Mouse (Mus musculus) cerebellum, adult (tissue): ENCODE data around the gene Oas1f.
"Not testable (repeated sequence)": the region's sequence is repeated elsewhere in the genome, so short reads cannot be mapped to it uniquely, and the experiment has no call there.

Experiments used
- ATAC-seq: cut with Nextera tagmentation; 2 replicates; pipeline ENCODE4 v1.9.2; 2017; ENCODE audit warnings: mild to moderate bottlenecking, moderate library complexity, mixed read lengths; ENCODE audit not compliant: insufficient number of reproducible peaks, low FRiP score, low TSS enrichment

Oas1f gene

DNA sequence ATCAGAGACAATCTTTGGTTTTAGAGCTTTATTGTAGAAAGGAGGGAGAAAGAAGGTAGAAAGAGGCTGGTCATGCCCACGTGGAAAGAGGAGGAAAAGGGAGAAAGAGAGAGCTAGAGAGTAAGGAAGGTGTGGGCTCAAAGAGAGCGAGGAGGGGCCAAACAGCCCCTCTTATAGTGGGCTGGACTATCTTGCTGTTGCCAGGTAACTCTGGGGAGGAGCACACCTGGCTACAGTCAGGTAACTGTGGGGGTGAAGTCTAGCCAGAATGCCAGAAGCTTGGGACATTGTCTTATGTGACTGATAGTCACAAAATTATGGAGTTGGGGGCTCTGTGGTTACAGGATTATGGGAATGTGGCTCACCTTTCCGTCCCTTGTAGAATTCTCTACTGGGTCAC is 22.9 kb downstream of the Oas1f start:
- no peak for ATAC-seq

DNA sequence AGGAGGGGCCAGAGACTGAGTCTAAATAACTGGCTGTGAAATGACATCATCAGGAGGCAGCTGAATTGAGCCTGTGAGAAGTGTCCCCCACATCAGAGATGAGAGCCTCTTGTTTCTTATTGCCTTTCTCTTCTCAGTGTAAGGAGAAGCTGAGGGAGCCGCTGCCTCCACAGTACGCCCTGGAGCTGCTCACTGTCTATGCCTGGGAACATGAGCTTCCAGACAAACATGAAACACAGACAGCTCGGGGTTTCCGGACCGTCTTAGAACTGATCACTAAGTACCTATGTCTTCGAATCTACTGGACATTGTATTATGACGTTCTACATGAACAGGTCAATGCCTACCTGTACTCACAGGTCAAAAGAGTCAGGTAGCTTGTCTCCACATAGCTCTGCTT is 23.6 kb downstream of the Oas1f start:
- no peak for ATAC-seq

DNA sequence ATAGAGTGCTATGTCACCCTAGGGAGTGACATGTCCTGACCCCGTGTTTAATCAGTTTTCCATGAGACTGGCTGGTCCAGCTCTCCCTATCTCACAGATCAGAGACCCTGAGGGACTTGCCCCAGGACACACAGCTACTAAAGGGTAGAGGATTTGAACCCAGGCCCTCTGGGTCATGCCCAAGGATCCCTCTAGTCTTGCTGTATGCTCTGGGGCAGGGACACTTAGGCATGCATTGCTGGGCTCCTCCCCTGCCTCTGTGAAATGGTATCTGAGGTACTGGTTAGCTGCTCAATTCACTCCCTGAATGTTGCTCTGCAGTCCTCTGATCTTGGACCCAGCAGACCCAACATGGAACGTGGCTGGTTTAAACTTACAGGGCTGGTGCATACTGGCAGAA is 24.3 kb downstream of the Oas1f start:
- no peak for ATAC-seq

DNA sequence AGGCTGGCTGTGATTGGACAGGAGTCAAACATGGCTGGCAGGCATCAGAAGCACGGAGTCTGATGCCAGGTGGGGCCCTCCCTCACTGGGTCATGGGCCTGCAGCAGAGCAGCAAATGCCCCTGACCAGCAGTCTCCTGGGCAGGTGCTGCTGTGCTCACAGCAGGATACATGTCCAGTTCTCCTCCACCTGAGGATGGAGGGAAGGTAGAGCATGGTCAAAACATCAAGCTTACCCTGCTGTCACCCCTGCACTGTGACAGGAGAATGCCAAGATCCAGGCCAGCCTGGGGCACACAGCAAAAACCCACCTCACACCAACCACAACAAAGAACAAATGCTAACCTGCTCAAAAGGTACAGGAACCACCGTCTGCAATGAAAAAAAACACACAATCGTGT is 29.7 kb downstream of the Oas1f start:
- ATAC-seq: peak; percentile 49; the same call in 1 of the 2 replicates

DNA sequence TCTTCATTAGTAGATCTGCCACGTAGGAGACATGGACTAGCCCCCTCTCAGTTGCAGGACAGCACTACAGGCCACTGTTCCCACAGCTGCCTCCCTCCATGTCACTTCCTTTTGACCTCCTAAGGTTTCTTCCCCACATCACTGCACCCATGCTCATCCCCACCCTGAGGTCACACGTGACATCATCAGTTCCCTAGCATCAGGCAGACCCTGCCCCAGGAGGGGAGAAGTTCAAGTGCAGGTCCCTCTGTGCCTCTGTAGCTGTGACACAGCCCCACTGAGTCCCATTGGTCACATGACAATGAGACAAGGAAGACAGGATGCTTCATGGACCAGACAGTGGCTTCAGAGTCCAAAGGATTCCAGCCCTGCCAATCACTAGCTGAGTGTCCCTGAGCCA is 30.2 kb downstream of the Oas1f start:
- not testable (repeated sequence) for ATAC-seq

DNA sequence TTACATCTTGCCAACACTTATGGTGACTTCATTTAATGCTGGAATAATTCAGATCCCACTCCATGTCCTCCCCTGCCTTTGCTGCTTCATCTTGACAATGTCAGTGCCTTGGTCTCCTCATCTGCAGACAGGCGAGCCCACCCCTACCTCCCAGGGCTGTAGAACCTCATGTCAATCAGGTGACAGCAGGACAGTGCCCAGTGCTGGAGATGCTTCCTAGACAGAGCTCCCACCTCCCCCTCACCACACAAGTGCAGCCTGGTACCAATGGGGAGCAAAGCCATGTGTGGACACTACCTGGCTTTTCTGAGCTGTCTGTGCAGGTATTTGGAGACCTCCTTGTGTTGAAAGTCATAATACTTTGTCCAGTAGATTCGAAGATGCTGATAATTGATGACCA is 31.6 kb downstream of the Oas1f start:
- ATAC-seq: not testable (repeated sequence)

DNA sequence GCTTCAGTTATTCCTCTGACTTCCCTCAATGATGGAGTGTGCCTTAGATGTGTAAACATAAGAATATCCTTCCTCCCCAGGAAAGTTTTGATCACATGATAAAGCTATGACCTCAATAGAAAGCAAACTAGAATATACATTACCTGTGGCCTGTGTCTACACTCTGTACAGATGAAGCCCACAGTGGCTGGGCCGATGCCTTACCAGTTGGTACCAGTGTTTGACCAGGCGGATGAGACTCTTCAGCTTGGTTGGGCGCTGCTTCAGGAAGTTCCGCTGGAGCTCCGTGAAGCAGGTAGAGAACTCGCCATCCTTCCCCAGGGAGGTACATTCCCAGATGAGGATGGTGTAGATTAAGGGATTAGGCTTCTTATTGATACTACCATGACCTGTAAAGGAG is 34.5 kb downstream of the Oas1f start:
- not testable (repeated sequence) for ATAC-seq

DNA sequence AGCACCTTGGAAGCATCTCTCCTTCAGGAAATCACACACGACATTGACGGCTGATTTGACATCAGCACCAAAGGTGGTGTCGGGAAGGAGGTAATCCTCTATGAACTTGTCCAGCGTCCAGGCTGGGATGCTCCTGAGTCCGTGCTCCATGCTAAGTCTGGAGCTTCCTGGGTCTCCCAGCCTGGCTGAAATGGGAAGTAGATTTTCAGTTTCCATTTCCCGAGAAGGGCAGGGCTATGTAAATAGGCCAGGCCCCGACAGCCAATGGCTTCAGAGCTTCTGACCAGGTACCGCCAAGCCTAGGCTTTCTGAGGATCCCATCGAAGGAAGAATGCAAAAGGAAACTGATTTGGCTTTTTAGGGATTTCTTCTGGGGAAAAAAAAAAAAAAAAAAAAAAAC is 40.2 kb downstream of the Oas1f start, which contains the start of gene Oas1g:
Gene Oas1g (minus strand): TSS at position 201 of the 400 bp plus-strand sequence.
- not testable (repeated sequence) for ATAC-seq

DNA sequence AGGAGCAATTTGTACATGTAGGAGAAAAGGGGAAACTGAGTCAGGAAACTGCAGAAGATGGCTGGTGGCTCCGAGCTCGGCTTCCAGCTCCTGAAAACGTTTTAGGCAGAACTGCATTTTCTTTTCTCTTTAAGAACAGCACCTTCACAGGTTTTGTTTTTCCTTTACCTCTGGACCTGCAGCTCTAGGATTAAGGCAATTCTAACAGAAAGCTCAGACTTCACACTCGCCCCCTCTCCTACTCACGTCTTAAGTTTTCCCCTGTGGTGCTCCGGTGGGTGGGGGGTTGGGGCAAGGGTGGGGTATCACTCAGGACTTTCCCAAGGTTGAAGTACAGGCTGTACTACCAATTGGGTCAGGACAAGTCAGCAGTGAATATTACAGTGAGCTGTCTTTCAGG is 40.7 kb downstream of the Oas1f start:
- ATAC-seq: no peak

DNA sequence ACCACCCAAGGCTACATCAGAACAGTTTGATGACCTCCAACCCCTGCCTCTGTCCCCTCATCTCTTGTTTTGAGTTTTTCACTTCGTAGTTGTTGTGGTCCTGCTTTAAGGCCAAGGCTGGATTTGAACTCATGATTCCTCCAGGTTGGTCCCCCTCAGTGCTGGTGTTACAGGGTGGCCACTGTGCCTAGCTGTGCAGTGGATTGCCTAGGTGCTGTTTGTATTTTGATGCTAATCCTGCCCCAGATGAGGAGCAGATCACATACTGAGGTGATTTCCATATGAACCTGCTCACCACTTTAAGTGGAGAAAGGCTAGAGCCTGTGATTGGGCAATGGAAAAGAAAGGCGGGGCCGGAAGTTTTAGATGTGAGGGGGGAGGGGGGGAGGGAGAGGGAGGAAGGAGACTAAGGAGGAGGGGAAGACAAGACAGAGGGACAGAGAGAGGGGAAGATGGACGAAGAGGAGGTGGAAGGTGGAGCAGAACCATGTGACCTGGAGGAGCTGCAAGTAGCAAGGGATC is 41.2 kb downstream of the Oas1f start:
- ATAC-seq: not testable (repeated sequence)

DNA sequence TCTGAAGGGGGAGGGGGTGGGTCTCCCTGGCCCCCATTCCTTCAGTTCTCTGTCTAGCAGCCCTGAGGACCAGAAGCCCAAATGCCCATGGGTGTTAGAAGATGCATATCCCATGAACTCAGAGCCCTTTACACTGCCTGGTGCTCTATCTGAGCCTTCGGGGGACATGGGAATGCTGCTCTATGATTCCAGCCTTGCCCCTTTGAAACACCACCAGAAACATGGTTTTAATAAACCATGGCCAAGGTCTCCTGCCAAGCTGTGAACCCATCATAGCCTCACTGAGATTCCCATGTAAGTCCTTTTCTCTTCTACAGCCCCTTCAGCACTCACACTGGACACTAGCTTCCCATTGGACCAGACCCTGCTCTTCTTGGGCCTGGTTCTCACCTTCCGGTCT is 42.9 kb downstream of the Oas1f start:
- ATAC-seq: no peak

DNA sequence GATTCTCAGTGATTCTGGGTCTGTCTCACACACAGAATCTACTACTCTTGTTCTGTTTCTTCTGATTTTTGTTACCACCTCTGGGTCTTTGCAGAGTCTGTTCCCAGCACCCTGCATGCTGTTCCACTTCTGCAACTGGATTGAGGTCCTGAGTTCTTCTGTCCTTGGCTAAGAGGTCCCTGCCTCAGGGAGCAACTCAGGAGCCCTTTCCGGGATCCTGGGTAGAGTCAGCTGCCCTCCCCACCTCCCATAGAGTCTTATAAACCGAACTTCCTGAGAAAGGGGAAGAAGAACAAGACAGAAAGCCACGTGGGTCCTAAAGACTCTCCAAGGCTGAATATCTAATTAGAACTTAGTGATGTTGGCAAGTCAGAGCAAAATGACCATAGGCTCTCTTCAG is 43.8 kb downstream of the Oas1f start:
- ATAC-seq: no peak

DNA sequence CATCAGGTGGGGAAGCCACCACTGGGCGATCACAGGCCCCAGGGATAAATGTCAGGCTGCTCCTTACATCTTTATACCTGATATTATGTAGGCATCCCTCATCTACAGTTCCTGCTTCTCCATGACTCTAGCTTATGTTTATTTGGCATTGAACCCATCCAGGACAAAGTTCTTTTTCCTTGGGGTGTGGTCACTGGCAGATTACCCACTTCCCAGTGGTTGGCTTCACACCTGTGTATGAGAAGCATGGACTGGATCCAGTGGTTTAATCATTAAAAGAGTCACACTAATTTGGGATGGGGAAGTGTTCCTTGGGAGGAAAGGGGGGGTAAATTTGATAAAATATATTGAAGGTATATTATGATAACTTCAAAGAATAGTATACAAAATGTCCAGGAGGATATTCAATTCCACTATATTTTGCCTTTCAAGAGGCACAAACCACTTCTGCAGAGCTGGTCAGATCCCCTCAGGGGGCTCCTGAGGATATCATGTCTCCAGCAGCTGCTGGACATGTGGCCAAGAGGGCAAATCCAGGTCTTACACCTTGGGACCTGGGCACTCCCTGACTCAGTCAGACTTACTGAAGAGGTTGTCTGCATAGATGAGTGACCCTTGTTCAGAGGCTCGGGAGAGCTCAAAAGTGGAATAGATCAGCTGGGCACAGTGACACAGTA is 44.5 kb downstream of the Oas1f start:
- ATAC-seq: not testable (repeated sequence)

DNA sequence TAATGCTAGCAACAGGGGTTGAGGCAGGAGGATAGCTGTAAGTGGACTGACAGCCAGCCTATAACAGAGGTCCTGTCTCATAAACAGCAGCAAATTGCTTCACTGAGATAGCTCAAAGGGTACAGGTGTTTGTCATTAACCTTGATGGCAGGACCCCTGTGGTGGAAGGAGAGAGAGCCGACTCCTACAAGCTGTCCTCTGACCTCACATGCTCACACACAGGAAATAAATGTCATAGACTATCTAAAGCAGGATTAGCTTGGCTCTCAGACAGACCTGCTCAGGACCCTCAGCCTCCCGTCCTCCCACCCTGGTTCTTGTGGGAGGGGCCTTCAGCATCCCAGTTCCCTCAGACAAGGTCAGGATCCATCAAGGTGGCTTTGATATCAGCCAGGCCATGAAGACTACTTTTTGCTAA is 45.1 kb downstream of the Oas1f start:
- no peak for ATAC-seq

DNA sequence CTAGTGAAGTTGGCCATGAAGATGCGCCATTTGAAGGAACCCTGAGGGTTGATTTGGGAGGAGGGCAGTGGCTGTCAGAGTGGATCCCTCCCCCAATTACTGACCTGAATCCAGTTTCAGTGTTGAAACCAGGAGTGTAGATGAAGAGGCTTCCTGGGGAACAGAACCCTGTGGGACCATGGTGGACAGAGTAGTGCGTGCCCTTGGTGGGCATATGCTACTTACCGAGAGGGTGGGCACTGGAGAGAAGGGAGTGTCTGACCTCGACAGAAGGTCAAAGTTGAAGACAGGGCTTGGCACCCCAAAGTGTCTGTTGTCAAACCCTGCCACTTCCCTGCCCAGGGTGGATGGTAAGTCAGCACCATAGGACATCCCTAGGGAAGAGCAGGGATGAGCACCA is 46.7 kb downstream of the Oas1f start:
- not testable (repeated sequence) for ATAC-seq

DNA sequence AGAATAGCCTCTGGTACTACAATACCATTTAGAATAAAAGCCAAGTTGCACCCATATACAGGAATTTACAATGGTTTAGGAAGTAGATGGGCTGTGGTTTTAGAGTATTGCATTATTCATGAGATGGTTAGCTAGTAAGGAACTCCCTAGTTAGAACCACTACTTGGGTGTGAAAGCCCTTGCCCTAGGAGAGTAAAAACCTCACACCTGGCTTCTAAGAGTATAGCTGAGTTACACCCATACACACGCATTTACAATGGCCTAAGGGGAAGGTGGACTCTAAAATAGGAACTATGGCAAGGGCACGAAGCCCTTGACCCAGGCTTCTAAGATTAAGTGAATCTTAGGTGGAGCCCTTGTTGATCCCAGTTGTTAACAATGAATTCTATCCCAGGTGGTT is 47.5 kb downstream of the Oas1f start:
- ATAC-seq: not testable (repeated sequence)

DNA sequence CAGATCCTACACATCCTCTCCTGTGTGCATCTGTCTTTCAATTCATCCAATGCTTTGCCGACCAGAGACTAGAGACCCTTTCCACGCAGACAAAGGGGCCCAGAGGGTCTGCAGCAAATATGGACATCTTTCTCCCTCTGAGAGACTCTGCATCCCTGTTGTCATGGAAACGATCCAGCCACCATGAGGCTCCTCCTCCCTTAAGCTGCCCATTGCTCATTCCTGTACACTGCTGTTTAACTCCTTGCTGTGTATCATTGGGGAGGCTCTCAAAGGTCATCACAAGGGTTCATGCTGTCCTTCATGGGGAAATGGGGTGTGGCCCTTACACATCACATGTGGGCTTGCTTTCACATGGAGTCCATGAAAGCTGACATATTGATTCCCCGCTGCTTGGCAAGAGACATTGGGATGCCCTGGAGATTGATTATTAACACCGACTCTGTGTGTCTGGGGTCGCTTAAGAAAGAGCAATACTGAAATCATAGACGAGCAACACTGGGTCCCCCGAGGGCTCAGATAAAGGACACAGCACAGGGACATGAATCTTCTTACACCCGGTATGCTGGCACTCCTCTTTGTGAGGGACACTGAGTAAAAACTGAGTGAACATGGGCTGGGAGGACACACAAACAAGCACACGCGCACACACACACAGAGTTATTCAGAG is 48.2 kb downstream of the Oas1f start:
- no peak for ATAC-seq

DNA sequence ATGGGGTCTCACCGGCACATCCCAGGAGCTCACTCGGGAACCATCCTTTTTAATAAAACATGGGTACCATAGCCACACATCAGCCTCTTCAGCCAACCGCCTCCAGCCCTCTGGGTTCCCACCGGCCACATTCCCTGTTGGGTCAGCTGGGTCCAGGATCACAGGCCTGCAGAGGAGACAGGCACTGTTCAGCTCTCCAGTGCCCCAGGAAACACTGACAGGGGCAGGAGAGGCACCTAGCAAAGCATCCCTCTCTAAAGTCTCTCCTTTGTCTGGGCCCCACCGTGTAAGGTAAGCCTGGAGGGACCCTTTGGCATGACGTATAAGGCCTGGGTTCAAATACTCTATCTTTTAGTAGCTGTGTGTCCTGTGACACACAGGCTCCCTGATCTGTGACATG is 51.1 kb downstream of the Oas1f start:
- ATAC-seq: no peak

DNA sequence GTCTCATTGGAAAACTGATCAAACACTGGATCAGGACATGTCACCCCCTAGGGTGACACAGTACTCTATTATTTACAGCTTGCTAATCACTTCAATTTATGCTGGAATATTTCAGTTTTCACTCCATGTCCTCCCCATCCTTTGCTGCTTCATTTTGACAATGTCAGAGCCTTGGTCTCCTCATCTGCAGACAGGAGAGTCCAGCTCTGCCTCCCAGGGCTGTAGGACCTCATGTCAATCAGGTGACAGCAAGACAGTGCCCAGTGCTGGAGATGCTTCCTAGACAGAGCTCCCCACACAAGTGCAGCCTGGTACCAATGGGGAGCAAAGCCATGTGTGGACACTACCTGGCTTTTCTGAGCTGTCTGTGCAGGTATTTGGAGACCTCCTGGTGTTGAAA is 51.6 kb downstream of the Oas1f start:
- ATAC-seq: no peak

DNA sequence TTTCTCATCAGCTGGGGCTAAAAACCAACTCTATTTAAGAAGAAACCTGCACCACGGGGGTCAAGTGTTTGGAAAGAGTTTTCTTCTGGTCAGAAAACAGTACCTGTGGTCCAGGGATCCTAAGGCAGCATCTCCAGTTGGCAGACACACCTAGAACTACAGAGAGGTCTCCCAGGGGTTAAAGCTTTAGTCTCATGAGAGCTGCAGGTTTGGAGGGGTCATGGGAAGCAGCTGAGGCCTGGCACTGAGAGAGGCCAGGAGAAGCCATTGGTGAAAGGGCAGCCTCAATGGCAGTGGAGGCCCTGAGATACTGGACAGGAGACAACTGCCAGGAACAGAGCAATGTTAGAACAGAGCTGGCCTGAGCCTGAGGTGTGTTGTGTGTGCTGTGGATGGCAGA is 53.5 kb downstream of the Oas1f start:
- no peak for ATAC-seq

DNA sequence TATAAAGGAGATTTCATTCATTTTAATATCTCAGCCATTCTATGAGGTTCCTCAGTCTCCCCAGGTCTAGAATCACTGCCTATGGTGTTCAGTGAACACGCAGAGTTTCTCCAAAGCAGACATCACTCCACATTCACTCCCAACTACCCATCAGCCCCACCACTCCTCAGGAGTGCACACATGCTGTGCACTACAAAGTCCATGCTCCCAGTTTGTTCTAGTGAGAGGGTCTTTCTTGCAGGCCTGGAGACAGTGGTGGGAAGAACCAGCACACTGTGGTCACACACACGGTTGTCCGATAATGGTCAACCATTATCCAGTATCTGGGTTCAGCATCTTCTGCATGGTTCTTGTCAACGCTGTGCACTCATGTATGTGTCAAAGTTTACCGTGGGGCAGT is 54.9 kb downstream of the Oas1f start:
- no peak for ATAC-seq
